Mouse (Mus musculus) myocyte (in vitro differentiated cells): ENCODE data around the gene Echdc1.

Source experiments
- CEBPB ChIP-seq: IDR thresholded peaks from 2 replicates; pipeline ENCODE4 v1.6.1; 2011; ENCODE audit warnings: mild to moderate bottlenecking, moderate library complexity; ENCODE audit not compliant: poor library complexity, insufficient read depth, severe bottlenecking
- POLR2A ChIP-seq: IDR thresholded peaks from one replicate; pipeline ENCODE4 v1.6.1; 2011; ENCODE audit warnings: low read depth, mild to moderate bottlenecking, control low read depth, moderate library complexity; ENCODE audit not compliant: insufficient read length
- POLR2AphosphoS2 ChIP-seq: IDR thresholded peaks from one replicate; pipeline ENCODE4 v1.6.1; 2011; ENCODE audit warnings: low read depth, control low read depth; ENCODE audit not compliant: insufficient read length
- REST ChIP-seq: IDR thresholded peaks from one replicate; pipeline ENCODE4 v1.6.1; 2011; ENCODE audit warnings: mild to moderate bottlenecking, control low read depth, moderate library complexity; ENCODE audit not compliant: insufficient read depth, insufficient read length
- USF1 ChIP-seq: IDR thresholded peaks from one replicate; pipeline ENCODE4 v1.6.1; 2011; ENCODE audit warnings: low read depth, mild to moderate bottlenecking, control low read depth, moderate library complexity

- TF ChIP-seq REST (no peak), POLR2AphosphoS2 (peak; percentile 33), POLR2A (peak; percentile 58), CEBPB (no peak), USF1 (no peak)
These were observed at the start of gene Echdc1 for GRCm38 (mm10) chr10:29313064-29313638.
